Mouse (Mus musculus): ENCODE measurements around the gene Kansl2.
A peak's percentile ranks its signal among the peaks of the same experiment; 100 is the strongest.

The Kansl2 gene

DNA sequence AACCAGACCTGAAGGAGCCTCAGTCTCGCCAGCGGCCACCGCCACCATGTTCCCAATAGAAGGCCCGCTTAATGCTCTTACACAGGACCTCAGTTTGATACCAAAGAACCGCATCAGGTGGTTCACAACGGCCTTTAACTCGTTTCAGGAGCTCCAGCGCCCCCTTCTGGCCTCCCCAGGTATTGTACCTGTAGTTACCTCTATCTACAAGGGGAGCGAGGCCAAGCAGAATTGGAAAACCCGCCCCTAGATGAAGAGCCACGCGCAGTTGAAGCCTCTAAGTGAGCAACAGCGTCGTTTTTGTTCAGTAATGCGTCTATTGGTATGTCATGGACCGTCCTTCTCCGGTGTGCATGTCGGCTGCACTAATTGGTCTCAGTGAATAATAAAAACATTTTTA lies 29.6 kb downstream of the Kansl2 start:
- peak; percentile 87 for DNase-seq (ENCODE audit: low read depth, low spot score)

DNA sequence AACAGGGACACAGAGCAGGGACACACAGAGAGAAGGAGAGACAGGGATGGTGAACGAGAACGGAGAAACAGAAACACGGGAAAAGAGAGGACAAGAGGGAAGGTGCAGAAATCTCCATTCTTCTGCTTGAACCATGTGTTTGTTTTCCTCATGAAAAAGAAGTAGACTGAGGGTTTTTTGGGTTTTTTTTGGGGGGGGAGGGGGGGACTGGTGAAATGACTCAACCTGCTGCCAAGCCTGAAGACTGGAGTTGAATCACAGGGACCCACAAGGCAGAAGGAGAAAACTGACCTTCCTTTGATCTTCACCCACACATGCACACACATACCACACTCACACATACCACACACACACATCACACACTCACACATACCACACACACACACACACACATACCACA lies 30.7 kb downstream of the Kansl2 start:
- no peak for DNase-seq (ENCODE audit: low read depth, low spot score)

DNA sequence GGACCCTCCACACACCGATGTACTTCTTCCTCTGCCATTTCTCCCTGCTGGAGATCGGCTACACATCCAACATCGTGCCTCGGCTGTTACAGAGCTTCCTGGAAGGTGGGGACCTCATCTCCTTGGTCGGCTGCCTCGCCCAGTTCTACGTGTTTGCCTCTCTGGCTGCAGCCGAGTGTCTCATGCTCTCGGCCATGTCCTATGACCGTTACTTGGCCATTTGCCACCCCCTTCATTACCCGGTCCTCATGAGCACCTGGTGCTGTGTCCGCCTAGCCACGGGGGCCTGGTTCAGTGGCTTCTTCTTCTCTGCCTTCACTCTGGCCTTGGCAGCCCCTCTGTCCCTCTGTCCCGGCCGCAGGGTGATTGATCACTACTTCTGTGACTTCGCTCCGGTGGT lies 36.4 kb downstream of the Kansl2 start:
- no peak for DNase-seq (ENCODE audit: low read depth, low spot score)

DNA sequence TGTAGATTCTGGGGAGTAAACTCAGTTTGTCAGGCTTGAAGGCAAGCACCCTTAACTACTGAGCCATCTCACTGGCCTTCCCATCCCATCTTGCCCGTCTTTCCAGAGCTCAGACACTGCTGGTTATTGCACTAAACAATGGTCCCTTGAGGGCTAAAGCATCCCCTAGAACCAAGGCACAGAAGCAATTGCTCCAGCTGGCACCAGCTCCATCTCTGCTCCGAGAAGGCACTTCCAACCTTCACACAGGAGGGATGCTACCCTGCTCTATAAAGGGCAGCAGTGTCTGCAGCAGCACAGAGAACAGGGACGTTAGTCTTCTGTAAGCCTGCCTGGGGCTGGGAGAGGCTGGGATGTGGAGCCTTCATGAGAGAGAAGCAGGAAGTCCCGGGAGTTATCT lies 42.0 kb downstream of the Kansl2 start, which contains the start of gene Olfr279:
Gene Olfr279 (plus strand): TSS at position 301 of the 400 bp plus-strand sequence.
- DNase-seq (ENCODE audit: low read depth, low spot score) = no peak

DNA sequence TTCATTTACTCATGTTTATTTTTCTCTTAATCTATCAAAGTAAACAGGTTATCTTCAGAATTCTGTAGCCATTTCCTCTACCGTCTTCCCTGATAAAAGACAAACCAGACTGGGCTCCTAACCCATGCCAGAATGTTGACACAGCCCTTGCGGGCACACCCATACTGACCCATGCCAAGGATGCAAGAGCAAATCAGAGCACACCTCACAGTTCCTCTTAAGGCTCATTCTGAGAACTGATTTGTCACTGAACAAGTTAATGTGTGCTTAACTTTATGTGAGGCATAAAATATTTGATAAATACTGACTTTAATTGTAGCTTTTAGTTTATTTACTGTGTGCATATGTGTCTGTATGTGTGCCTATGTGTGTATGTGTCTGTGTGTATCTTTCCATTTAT lies 42.7 kb downstream of the Kansl2 start:
- no peak for DNase-seq (ENCODE audit: low read depth, low spot score)

DNA sequence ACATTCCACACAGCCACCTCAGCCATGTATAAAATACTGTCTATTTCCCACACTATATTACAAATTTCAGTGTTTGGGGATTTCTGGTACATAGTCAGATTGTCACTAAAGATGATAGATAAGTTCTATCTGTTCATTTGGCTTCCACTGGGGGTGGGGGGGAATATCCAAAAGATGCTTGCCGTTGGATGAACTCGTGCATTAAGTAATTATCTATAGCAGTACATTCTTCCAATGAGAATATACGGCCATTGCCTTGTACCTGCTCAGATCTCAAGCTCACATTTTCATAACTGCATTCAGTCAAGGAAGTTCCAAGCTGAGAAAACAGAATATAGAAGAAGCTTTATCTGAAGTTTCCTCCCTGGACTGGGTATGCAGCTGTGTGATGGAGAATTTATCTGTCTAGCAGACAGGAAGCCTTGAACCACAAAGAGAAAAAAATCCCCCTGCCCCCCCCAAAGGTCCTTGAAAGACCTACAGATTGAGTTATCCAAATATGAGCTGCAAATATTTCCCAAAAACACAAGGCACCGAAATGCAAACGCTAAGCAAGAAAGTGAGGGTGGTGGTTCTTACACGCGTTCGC lies 47.5 kb downstream of the Kansl2 start:
- DNase-seq (ENCODE audit: low read depth, low spot score) = no peak

DNA sequence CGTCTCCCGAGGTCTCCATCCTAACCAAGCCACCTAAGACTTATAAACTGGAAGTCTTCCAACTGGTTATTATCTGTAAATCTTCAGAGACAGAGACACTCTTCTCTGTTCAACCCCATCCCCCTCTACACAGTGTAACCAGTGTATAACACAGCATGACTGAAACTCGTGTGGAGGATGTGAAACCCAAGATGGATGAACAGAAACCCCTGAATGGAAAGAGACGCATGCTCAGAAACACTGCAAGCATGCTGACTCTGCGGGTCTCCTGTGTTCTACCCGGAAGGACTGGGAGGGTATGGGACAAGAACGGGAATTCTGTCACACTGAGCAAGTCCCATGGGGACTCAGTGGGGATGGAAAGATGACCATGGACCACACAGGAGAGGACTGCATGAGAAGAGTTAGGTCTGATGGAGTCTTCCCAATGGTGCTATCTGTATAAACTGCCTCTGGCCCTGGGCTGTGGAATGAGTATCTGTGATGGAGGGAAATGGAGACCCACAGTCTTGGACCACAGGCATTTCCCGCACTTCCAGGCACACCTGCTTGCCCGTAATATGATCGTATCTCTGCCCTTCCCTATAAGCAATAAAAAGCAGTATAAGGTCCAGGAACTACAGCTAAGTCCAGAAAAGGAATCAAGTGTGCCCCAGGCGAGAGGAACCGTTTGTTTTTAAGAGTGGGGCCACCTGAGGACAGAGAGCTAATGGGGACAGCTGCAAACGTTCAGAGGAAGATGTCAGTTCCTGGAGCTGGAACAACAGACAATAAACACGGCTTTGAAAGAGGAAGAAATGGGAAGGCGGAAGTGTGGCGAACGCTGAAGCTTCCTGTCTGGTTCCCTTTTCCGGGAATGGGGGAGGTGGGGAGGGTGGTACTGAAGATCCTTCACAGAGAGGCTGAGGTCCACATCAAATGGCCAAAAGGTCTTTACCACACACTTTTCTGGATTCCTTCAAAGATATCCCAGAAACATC lies 49.9 kb downstream of the Kansl2 start:
- DNase-seq (ENCODE audit: low read depth, low spot score) = no peak

DNA sequence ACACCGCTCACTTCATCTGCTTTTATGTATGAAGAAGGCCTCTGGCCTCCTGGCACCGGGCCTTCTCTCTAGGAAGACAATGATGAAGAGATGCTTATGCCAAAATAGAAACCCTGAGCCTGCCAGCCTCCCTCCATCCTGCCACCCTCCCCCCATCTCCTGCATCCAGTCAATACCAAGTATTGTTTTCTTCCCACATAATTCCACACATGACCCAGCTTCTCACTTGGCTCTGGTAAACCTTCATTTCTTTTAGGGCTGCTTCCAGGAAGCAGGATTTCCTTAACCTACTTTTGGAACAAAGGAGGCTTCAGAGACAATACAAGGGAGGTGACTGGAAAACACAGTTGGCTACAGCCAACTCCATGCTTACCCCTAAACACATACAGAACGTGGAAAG lies 51.4 kb downstream of the Kansl2 start, which contains the start of gene Lalba:
Gene Lalba (minus strand): TSS at position 21 of the 400 bp plus-strand sequence.
- DNase-seq (ENCODE audit: low read depth, low spot score) = no peak

DNA sequence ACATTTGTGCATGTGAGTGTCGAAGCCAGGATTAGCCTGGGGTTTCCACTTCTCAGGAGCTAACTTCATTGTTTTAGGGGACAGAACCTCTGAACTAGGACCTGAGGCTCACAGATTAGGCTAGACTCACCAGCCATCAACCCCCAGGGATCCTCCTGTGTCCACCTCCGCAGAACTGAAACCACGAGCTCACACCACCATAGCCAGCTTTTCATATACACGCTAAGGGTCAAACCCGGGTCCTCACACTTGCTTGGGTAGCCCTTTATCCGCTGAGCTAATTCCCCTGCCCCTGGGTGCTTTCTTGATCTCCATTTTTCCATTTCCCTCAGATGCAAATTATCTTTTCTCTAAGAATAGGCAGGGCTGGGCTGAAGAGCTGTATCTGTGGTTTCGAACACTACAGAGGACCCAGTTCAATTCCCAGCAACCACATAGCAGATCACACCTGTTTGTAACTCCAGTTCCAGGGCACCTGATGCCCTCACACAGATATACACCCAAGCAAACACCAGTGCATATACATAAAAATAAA lies 54.4 kb downstream of the Kansl2 start:
- DNase-seq (ENCODE audit: low read depth, low spot score) = no peak

DNA sequence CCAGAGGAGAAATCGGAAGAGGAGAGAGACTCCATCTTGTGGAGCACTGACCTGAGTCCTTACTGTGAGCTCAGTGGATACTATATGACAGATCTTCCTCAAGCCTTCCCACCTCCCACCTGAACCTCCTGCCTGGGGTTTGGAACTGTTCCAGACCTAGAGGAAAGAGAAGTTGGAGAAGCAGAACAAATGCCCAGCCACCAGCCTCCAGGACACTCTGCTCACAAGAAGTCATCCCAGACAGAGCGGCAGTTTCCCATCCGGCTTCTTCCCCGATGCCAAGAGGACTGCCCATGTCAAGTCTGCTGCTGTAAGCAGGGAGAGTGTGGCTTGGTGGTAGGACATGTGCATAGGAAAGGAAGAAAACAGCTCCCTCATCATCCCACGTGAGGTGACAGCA lies 57.8 kb downstream of the Kansl2 start:
- DNase-seq (ENCODE audit: low read depth, low spot score) = no peak

DNA sequence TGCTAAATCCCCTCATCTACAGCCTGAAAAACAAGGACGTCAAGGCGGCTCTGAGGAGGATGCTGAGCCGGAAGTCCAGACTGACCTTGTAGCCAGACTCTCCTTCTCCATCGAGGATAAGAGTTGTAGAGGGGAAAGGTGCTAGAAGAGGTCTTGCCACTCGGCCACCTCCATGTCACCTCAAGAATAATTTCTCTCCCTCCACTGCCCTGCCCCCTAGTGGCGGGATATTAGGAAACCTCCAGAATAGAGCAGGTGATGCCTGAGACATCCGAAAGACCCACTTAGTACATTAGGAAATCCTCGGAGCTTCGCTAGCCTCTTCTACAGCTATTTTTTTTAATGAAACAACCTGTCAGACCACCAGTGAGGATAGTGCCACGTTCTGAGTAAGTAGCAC lies 58.7 kb downstream of the Kansl2 start:
- DNase-seq (ENCODE audit: low read depth, low spot score) = peak; percentile 51

DNA sequence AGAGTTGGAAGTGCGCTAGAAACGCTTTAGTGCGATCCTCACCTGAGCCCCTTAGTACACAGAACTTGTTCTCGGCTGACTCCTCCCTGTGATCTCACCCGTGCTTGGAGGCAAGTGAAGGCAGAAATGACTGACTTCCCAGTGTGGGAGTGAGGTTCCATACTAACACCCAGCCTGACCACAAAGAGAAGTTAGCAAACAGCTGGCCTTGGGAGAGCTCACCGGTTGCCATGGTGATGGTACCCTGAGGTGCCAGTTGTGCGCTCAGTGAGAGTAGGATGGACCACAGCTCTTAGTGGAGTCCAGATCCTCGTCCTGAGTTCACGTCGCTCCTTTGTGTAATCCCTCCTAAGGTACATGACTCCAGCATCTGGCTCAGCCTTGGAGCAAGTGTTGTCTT lies 59.1 kb downstream of the Kansl2 start:
- DNase-seq (ENCODE audit: low read depth, low spot score) = peak; percentile 13

DNA sequence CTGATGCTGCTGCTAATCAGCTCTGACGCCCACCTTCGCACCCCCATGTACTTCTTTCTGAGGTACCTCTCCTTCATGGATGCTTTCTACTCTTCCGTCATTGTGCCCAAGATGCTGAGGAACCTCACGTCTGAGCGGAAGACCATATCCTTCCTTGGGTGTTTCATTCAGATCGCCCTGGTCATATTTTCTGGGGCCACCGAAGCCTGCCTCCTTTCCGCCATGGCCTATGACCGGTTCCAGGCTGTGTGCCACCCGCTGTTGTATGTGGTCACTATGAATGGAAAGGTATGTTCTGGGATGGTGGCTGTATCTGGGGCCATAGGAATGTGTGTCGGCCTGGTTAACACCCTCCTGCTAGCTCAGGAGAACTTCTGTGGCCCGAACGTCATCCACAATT lies 62.5 kb downstream of the Kansl2 start:
- DNase-seq (ENCODE audit: low read depth, low spot score) = no peak

DNA sequence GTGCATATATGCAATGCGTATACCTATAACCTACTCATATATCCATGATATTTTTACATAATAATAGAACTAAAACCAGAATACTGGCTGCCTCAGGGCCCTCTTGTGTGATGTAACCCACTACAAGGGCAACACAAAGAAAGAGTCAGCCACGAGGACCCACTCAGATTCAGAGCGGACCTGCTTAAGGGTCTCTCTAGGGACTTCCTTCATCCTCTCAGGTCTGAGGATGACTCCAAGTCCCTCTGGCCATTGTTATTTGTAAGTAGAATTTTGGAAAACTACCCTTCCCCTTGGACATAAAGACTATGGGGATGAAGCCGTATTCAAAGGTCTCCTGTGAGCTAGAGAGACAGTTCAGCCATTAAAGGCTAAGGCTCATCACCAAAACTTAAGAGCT lies 64.5 kb downstream of the Kansl2 start, which contains the start of gene OR5BS1P:
Gene OR5BS1P (plus strand): TSS at position 301 of the 400 bp plus-strand sequence.
- no peak for DNase-seq (ENCODE audit: low read depth, low spot score)
